Mouse (Mus musculus): Measurements from ENCODE around the gene Gm21560. TPM values are rescaled to one million over a fixed set of nuclear protein-coding genes. Genes with fewer than 3 reads are reported as not detected.
"Not testable (repeated sequence)": the region's sequence is repeated elsewhere in the genome, so short reads cannot be mapped to it uniquely, and the experiment has no call there.

Gene Gm21560
- total RNA-seq (2014; fragmentation: Nextera tagmentation) (not detected in 2 replicates), total RNA-seq (2017) (not detected in 2 replicates)

DNA sequence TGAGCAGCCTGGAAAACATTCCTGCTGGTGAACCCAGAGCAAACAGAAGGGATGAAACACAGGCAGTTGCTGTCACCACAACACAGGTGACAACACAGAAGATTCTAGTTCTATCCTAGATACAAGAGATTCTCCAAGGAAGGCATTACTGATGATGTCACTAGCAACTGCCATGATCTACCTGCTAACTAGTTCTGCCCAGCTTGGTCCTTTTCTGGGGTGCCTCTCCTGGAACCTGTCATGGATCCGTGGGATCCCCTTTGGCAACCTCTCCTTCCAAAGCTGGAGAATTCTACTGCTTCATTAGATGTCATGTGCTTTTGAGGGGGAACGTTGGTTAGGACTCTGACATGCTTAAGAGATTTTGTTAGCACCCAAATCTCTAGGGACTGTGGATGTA, at the start of gene Gm21560:
Gene Gm21560, minus strand, starts transcription at position 101 of the 400 bp plus-strand sequence.
- ATAC-seq (replicated peaks; ENCODE audit: low FRiP score, low TSS enrichment, poor library complexity, severe bottlenecking), result not testable (repeated sequence)

- ATAC-seq (replicated peaks; ENCODE audit: low FRiP score, low TSS enrichment, poor library complexity, severe bottlenecking), result not testable (repeated sequence)
Observed at GRCm38 (mm10) chr14:6163538-6163937, 55.6 kb downstream of the Gm21560 start.

DNA sequence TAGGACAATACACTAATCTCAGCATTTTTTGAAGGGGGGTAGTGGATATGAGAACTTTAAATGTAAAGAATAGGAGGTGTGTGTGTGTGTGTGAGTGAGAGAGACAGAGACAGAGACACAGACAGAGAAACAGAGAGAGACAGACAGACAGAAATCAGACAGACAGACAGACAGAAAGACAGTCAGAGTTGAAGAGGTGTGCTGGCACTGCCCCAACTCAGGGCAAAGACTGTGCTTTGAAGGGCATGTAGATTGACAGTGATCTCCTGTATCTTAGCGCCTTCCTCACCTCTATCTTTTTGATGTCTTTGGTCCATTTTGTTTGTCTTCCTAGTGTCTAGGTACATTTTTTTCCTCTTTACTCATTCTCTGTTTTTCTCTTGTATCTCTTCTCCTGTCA, 58.0 kb downstream of the Gm21560 start:
- ATAC-seq (replicated peaks; ENCODE audit: low FRiP score, low TSS enrichment, poor library complexity, severe bottlenecking), result not testable (repeated sequence)

Other genes with a start within 250 kb of the Gm21560 start
- gene Gm3453, start 240.2 kb downstream of the Gm21560 start, total RNA-seq (2014; fragmentation: Nextera tagmentation), result not detected in 2 replicates
- gene Gm3453, start 240.2 kb downstream of the Gm21560 start, total RNA-seq (2017), result not detected in 2 replicates
- not detected in 2 replicates for gene Gm6337, start 161.0 kb downstream of the Gm21560 start, total RNA-seq (2014; fragmentation: Nextera tagmentation)
- not detected in 2 replicates for gene Gm6337, start 161.0 kb downstream of the Gm21560 start, total RNA-seq (2017)
- gene Gm8206, start 125.3 kb downstream of the Gm21560 start, total RNA-seq (2014; fragmentation: Nextera tagmentation), result not detected in 2 replicates
- gene Gm8206, start 125.3 kb downstream of the Gm21560 start, total RNA-seq (2017), result not detected in 2 replicates
- gene Gm3468, start 110.6 kb downstream of the Gm21560 start, total RNA-seq (2014; fragmentation: Nextera tagmentation), result not detected in 2 replicates
- 0.65 TPM in 1 of 2 replicates, not detected in the other for gene Gm3468, start 110.6 kb downstream of the Gm21560 start, total RNA-seq (2017)
- not detected in 2 replicates for gene Gm3476, start 93.5 kb downstream of the Gm21560 start, total RNA-seq (2014; fragmentation: Nextera tagmentation)
- gene Gm3476, start 93.5 kb downstream of the Gm21560 start, total RNA-seq (2017), result not detected in 2 replicates
- not detected in 2 replicates for gene Gm3411, start 68.0 kb upstream of the Gm21560 start, total RNA-seq (2014; fragmentation: Nextera tagmentation)
- not detected in 2 replicates for gene Gm3411, start 68.0 kb upstream of the Gm21560 start, total RNA-seq (2017)
- gene Gm21103, start 85.6 kb upstream of the Gm21560 start, total RNA-seq (2014; fragmentation: Nextera tagmentation), result not detected in 2 replicates
- gene Gm21103, start 85.6 kb upstream of the Gm21560 start, total RNA-seq (2017), result not detected in 2 replicates
- gene Gm3618, start 124.4 kb upstream of the Gm21560 start, total RNA-seq (2014; fragmentation: Nextera tagmentation), result not detected in 2 replicates
- gene Gm3618, start 124.4 kb upstream of the Gm21560 start, total RNA-seq (2017), result not detected in 2 replicates
- not detected in 2 replicates for gene Gm16440, start 171.0 kb upstream of the Gm21560 start, total RNA-seq (2014; fragmentation: Nextera tagmentation)
- not detected in 2 replicates for gene Gm16440, start 171.0 kb upstream of the Gm21560 start, total RNA-seq (2017)
- gene Gm3591, start 193.2 kb upstream of the Gm21560 start, total RNA-seq (2014; fragmentation: Nextera tagmentation), result 1.1 TPM in 1 of 2 replicates, not detected in the other
- gene Gm3591, start 193.2 kb upstream of the Gm21560 start, total RNA-seq (2017), result not detected in 2 replicates
- gene Gm3594, start 225.3 kb upstream of the Gm21560 start, total RNA-seq (2014; fragmentation: Nextera tagmentation), result not detected in 2 replicates
- gene Gm3594, start 225.3 kb upstream of the Gm21560 start, total RNA-seq (2017), result not detected in 2 replicates

Data from megakaryocyte-erythroid progenitor cell, adult 5-6 weeks (primary cell).